Mouse (Mus musculus) small intestine, adult 2 months (tissue): ENCODE measurements around the gene Trappc3l.

Source experiments
- CTCF ChIP-seq: fragments of 200-500 bp; IDR thresholded peaks from 2 replicates; pipeline ENCODE4 v1.5.1; 2012; ENCODE audit warnings: low read depth, mild to moderate bottlenecking, control low read depth, inconsistent platforms, low read length, moderate library complexity, mixed read lengths; ENCODE audit not compliant: insufficient replicate concordance, insufficient read length; ENCODE audit errors: extremely low read depth
- POLR2A ChIP-seq: fragments of 200-500 bp; IDR thresholded peaks from 2 replicates; pipeline ENCODE4 v1.6.1; 2012; ENCODE audit warnings: low read depth, mild to moderate bottlenecking, control low read depth, inconsistent platforms, low read length, moderate library complexity

- TF ChIP-seq POLR2A = no peak
- TF ChIP-seq CTCF = no peak
Observed at GRCm38 (mm10) chr10:34150454-34150853, 113.1 kb downstream of the Trappc3l start.
